Mouse (Mus musculus): ENCODE results near the gene Coq10a. TPM values are rescaled to one million over a fixed set of nuclear protein-coding genes. Genes with fewer than 3 reads are reported as not detected.

Coq10a gene
- polyA plus RNA-seq (2014; fragmentation: Illumina TruSeq; extraction: RNeasy Lipid Tissue Mini Kit (QIAGEN cat#74804); ENCODE audit: insufficient read depth, low read depth, low replicate concordance), result 24.4 TPM

GRCm38 (mm10) chr10:128368402-128369217 is at the start of gene Coq10a:
Coq10a (minus strand) TSS chr10:128368997.

DNA sequence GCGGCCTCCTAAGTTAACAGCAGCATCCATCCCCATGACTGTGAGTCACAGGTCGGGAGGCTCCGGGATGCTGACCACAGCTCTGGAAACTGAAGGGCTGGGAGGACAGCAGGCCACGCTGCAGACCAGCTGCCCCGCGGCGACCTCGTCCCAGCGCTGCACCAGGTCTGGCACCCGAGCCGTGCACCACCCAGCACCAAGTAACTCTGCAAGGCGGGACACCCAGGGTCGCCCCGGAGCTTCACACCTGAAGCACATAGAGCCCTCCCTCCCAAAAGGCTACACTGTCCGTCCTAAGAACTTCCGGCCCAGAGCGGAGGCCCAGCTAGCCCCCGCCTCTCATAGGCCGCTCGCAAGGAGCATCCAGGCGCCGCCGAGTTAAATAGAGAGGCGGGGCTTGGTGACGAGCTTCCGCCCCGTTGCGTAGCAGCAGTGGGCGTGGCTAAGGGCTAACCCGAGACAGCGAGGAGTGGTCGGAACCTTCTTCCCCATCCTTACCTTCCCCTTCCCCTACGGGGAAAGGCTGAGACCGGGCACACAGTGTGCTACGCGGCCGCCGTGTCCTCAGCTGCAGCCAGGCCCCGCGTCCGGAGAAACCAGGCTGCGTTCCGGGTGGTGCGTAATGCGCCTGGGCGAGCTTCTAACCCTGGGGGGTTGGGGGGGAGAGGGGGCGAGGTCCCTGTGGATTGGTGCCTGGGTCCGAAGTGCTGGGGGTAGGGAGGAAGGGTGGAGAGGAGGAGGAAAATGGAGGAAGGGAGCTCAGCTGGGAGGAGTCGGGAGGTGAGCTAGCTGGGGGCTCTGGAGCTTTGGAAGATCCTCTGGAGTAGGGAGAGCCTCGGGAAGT is 42.6 kb upstream of the Coq10a start, which contains the start of the genes Nabp2 and Rnf41:
Gene Nabp2 (minus strand): TSS at position 282 of the 844 bp plus-strand sequence.
Gene Rnf41 (plus strand): TSS at position 447 of the 844 bp plus-strand sequence.

DNA sequence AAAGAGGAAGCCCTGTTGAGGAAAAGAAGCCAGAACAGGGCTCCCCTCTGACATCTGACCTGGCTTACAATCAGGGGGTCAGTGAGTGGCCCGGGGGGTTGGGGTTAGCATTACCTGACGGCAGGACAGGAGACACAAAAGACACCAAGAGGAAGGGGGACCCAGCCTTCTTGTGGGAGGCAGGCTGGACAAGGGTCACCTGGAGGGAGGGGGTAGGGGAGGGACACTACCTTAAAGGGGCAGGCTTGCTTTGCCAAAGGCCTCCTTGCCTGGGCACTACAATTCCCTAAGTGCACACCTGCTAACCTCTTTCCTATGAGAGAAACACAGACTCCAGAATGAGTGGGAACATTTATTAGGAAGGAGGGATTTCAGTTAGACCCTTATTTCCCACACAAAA is 32.3 kb upstream of the Coq10a start, which contains the start of gene Slc39a5:
Gene Slc39a5 (minus strand): TSS at position 174 of the 400 bp plus-strand sequence.

DNA sequence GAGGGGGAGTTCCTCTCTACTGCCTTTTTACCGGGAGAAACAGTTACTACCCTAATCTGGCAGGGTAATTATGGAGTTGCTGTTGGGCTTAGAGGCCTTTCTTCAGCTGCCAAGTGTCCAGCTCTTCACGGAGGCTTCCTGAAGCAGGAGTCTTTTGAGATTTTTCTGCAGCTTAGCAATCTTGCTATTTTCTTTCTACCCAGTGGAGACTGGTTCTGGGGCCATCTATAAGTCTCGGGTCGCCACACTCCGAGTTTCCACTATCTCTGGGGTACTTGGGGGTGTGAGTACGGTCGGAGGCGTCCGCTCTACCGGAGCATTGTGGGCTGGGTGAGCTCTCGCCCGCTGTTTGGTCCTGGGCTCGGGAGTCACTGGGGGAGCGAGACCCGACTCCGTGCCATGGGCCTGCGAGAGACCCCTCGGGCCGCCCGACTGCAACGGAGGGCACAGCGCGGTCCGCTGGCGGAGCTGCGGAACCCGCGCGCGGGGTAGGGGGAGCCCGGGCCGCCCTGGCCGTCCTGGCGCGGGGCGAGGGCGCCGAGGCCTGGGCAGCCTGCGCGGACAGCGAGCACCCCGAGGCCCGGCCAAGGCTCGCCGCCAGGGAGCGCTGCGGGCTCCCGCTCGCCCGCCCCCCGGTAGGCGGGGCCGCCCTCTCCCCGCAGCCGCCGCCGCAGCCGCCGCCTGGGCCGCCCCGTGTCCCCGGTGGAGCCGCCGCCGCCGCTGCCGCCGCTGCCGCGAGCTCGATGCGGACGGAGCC is 7.8 kb upstream of the Coq10a start, which contains the start of gene Ankrd52:
Gene Ankrd52 (plus strand): TSS at position 661 of the 757 bp plus-strand sequence.

GRCm38 (mm10) chr10:128337306-128338181 is 31.3 kb downstream of the Coq10a start, which contains the start of gene Cs:
Cs (plus strand) TSS chr10:128337734.

DNA sequence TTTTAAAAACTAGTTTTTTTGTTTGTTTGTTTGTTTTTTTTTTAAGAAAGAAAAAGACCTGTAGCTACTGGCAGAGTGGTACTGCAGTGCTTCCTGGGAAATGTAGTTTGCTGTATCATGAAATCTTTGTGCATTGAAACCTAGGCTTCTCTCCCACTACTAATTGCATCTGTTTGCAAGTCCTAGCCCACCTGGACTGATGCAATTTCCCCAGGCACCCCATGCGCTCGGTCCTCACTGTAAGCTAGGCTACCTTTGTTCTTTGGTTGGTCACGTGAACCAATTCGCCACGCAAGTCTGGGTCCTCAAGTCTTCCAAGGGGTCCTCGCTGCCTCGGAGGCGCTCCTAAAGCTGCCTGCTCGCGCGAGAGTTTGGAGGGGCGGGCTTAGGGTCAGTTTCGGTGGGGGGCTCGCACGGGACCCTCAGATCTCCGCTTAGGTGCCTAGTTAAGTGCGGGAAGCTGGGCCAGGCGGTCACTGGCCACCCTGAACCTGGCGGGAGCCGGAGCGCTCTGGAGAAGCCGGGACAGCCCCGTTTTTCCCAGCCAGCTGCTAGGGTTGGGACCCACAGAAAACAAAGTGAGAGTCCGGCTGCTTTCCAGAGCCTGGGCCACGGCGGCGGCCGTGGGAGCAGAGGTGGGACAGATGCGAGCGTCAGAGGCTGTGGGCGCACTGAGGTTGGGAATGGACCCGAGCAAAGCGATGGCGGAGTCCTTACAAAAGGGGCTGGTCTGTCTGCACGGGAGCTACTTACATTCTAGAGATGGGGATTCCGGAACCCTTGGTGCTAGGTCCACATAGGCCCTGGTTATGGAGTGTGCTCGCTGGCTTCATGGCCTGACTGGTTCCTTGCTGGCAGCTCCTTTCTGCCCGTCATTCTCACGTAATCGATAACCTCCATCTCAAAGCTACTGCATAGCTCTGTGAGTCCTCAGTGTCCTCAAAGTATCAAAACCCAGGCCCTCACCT is 46.4 kb downstream of the Coq10a start, which contains the start of gene Cnpy2:
Gene Cnpy2 (plus strand): TSS at position 319 of the 968 bp plus-strand sequence.

Other genes starting within 250 kb of the Coq10a start
- gene Rbms2, start 188.7 kb downstream of the Coq10a start, polyA plus RNA-seq (2014; fragmentation: Illumina TruSeq; extraction: RNeasy Lipid Tissue Mini Kit (QIAGEN cat#74804); ENCODE audit: insufficient read depth, low read depth, low replicate concordance), result 47.3 TPM
- 0.59 TPM for gene Gls2, start 174.5 kb downstream of the Coq10a start, polyA plus RNA-seq (2014; fragmentation: Illumina TruSeq; extraction: RNeasy Lipid Tissue Mini Kit (QIAGEN cat#74804); ENCODE audit: insufficient read depth, low read depth, low replicate concordance)
- gene Spryd4, start 157.2 kb downstream of the Coq10a start, polyA plus RNA-seq (2014; fragmentation: Illumina TruSeq; extraction: RNeasy Lipid Tissue Mini Kit (QIAGEN cat#74804); ENCODE audit: insufficient read depth, low read depth, low replicate concordance), result 8.9 TPM
- not detected for gene Mip, start 143.2 kb downstream of the Coq10a start, polyA plus RNA-seq (2014; fragmentation: Illumina TruSeq; extraction: RNeasy Lipid Tissue Mini Kit (QIAGEN cat#74804); ENCODE audit: insufficient read depth, low read depth, low replicate concordance)
- 10.7 TPM for gene Timeless, start 136.9 kb downstream of the Coq10a start, polyA plus RNA-seq (2014; fragmentation: Illumina TruSeq; extraction: RNeasy Lipid Tissue Mini Kit (QIAGEN cat#74804); ENCODE audit: insufficient read depth, low read depth, low replicate concordance)
- gene Apon, start 114.9 kb downstream of the Coq10a start, polyA plus RNA-seq (2014; fragmentation: Illumina TruSeq; extraction: RNeasy Lipid Tissue Mini Kit (QIAGEN cat#74804); ENCODE audit: insufficient read depth, low read depth, low replicate concordance), result not detected
- 0.19 TPM for gene Apof, start 100.3 kb downstream of the Coq10a start, polyA plus RNA-seq (2014; fragmentation: Illumina TruSeq; extraction: RNeasy Lipid Tissue Mini Kit (QIAGEN cat#74804); ENCODE audit: insufficient read depth, low read depth, low replicate concordance)
- 11.8 TPM for gene Stat2, start 98.4 kb downstream of the Coq10a start, polyA plus RNA-seq (2014; fragmentation: Illumina TruSeq; extraction: RNeasy Lipid Tissue Mini Kit (QIAGEN cat#74804); ENCODE audit: insufficient read depth, low read depth, low replicate concordance)
- not detected for gene Il23a, start 70.2 kb downstream of the Coq10a start, polyA plus RNA-seq (2014; fragmentation: Illumina TruSeq; extraction: RNeasy Lipid Tissue Mini Kit (QIAGEN cat#74804); ENCODE audit: insufficient read depth, low read depth, low replicate concordance)
- 7.8 TPM for gene Pan2, start 65.7 kb downstream of the Coq10a start, polyA plus RNA-seq (2014; fragmentation: Illumina TruSeq; extraction: RNeasy Lipid Tissue Mini Kit (QIAGEN cat#74804); ENCODE audit: insufficient read depth, low read depth, low replicate concordance)
- gene Cnpy2, start 46.5 kb downstream of the Coq10a start, polyA plus RNA-seq (2014; fragmentation: Illumina TruSeq; extraction: RNeasy Lipid Tissue Mini Kit (QIAGEN cat#74804); ENCODE audit: insufficient read depth, low read depth, low replicate concordance), result 144 TPM
- 59.3 TPM for gene Cs, start 31.3 kb downstream of the Coq10a start, polyA plus RNA-seq (2014; fragmentation: Illumina TruSeq; extraction: RNeasy Lipid Tissue Mini Kit (QIAGEN cat#74804); ENCODE audit: insufficient read depth, low read depth, low replicate concordance)
- gene Ankrd52, start 8.1 kb upstream of the Coq10a start, polyA plus RNA-seq (2014; fragmentation: Illumina TruSeq; extraction: RNeasy Lipid Tissue Mini Kit (QIAGEN cat#74804); ENCODE audit: insufficient read depth, low read depth, low replicate concordance), result 3.1 TPM
- not detected for gene Slc39a5, start 32.2 kb upstream of the Coq10a start, polyA plus RNA-seq (2014; fragmentation: Illumina TruSeq; extraction: RNeasy Lipid Tissue Mini Kit (QIAGEN cat#74804); ENCODE audit: insufficient read depth, low read depth, low replicate concordance)
- 47.4 TPM for gene Nabp2, start 42.5 kb upstream of the Coq10a start, polyA plus RNA-seq (2014; fragmentation: Illumina TruSeq; extraction: RNeasy Lipid Tissue Mini Kit (QIAGEN cat#74804); ENCODE audit: insufficient read depth, low read depth, low replicate concordance)
- gene Rnf41, start 42.7 kb upstream of the Coq10a start, polyA plus RNA-seq (2014; fragmentation: Illumina TruSeq; extraction: RNeasy Lipid Tissue Mini Kit (QIAGEN cat#74804); ENCODE audit: insufficient read depth, low read depth, low replicate concordance), result 22.4 TPM
- gene Smarcc2, start 90.3 kb upstream of the Coq10a start, polyA plus RNA-seq (2014; fragmentation: Illumina TruSeq; extraction: RNeasy Lipid Tissue Mini Kit (QIAGEN cat#74804); ENCODE audit: insufficient read depth, low read depth, low replicate concordance), result 27.3 TPM
- 2,837 TPM for gene Myl6, start 125.1 kb upstream of the Coq10a start, polyA plus RNA-seq (2014; fragmentation: Illumina TruSeq; extraction: RNeasy Lipid Tissue Mini Kit (QIAGEN cat#74804); ENCODE audit: insufficient read depth, low read depth, low replicate concordance)
- gene Myl6b, start 129.7 kb upstream of the Coq10a start, polyA plus RNA-seq (2014; fragmentation: Illumina TruSeq; extraction: RNeasy Lipid Tissue Mini Kit (QIAGEN cat#74804); ENCODE audit: insufficient read depth, low read depth, low replicate concordance), result 1.4 TPM
- gene Esyt1, start 156.9 kb upstream of the Coq10a start, polyA plus RNA-seq (2014; fragmentation: Illumina TruSeq; extraction: RNeasy Lipid Tissue Mini Kit (QIAGEN cat#74804); ENCODE audit: insufficient read depth, low read depth, low replicate concordance), result 39.2 TPM
- 9.3 TPM for gene Zc3h10, start 178.8 kb upstream of the Coq10a start, polyA plus RNA-seq (2014; fragmentation: Illumina TruSeq; extraction: RNeasy Lipid Tissue Mini Kit (QIAGEN cat#74804); ENCODE audit: insufficient read depth, low read depth, low replicate concordance)
- 3,755 TPM for gene Rpl41, start 180.3 kb upstream of the Coq10a start, polyA plus RNA-seq (2014; fragmentation: Illumina TruSeq; extraction: RNeasy Lipid Tissue Mini Kit (QIAGEN cat#74804); ENCODE audit: insufficient read depth, low read depth, low replicate concordance)
- 45.1 TPM for gene Pa2g4, start 197.0 kb upstream of the Coq10a start, polyA plus RNA-seq (2014; fragmentation: Illumina TruSeq; extraction: RNeasy Lipid Tissue Mini Kit (QIAGEN cat#74804); ENCODE audit: insufficient read depth, low read depth, low replicate concordance)
- gene Erbb3, start 220.7 kb upstream of the Coq10a start, polyA plus RNA-seq (2014; fragmentation: Illumina TruSeq; extraction: RNeasy Lipid Tissue Mini Kit (QIAGEN cat#74804); ENCODE audit: insufficient read depth, low read depth, low replicate concordance), result 8.0 TPM

Measured in lung, adult 10 weeks (tissue).